Mouse (Mus musculus): ENCODE data around the gene Ets2.

DNA sequence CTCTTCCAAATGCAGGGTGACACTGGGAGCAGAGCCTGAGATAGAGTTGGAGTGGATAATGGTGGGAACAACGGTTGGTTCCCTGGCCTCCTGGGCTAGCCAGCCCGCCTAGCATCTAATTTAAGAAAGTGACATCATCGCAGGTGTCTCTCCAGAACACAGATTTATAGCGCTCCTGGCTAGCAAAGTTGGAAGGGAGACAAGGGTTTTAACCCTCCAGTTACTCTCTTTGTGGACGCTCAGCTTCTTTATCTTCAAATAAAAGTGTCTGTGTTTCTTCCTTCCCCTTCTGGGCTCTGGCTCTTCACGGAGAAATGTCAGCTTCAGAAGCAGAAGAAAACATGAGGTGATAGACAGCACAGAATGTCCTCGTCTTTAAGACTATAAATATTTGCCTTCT, 51.4 kb downstream of the Ets2 start:
- no peak for TF ChIP-seq CTCF (IDR thresholded peaks at IDR 0.05; ENCODE audit: low read depth, low read length)
- TF ChIP-seq POLR2A (IDR thresholded peaks at IDR 0.05; ENCODE audit: borderline replicate concordance, low read depth, low read length), result no peak

Data from bone marrow macrophage, adult 2 months (primary cell).